Mouse (Mus musculus) midbrain, embryonic 14.5 days (tissue): Measurements from ENCODE around the gene Ptpro. TPM values are rescaled to one million over a fixed set of nuclear protein-coding genes. Genes with fewer than 3 reads are reported as not detected.
A peak's percentile ranks its signal among the peaks of the same experiment; 100 is the strongest.

Experiments
- ATAC-seq: fragments of 200-750 bp; cut with Nextera tagmentation; 2 replicates; pipeline ENCODE4 v1.8.0; 2017; ENCODE audit warnings: moderate number of reproducible peaks, moderate library complexity; ENCODE audit not compliant: low FRiP score, low TSS enrichment
- DNase-seq: peaks from one replicate; pipeline ENCODE4 v3.0.0-alpha.2; 2015
- H3K27ac ChIP-seq: fragments of 300-500 bp; sonication (generic); replicated peaks from 2 replicates; pipeline ENCODE4 v1.5.1; 2014; ENCODE audit warnings: mild to moderate bottlenecking, low read depth, low read length, moderate library complexity
- H3K27me3 ChIP-seq: fragments of 300-500 bp; sonication (generic); 2 replicates; pipeline ENCODE4 v1.6.1; 2014; ENCODE audit warnings: low read length, control low read depth, mixed read lengths; ENCODE audit not compliant: control insufficient read depth, insufficient read depth
- H3K36me3 ChIP-seq: fragments of 300-500 bp; sonication (generic); 2 replicates; pipeline ENCODE4 v1.6.1; 2014; ENCODE audit warnings: low read length, control low read depth; ENCODE audit not compliant: control insufficient read depth, insufficient read depth
- H3K4me1 ChIP-seq: fragments of 300-500 bp; sonication (generic); 2 replicates; pipeline ENCODE4 v1.6.1; 2014; ENCODE audit warnings: mild to moderate bottlenecking, antibody characterized with exemption, low read length, control low read depth; ENCODE audit not compliant: control insufficient read depth, insufficient read depth
- H3K4me2 ChIP-seq: fragments of 300-500 bp; sonication (generic); 2 replicates; pipeline ENCODE4 v1.6.1; 2014; ENCODE audit warnings: mild to moderate bottlenecking, low read length, moderate library complexity
- H3K4me3 ChIP-seq: fragments of 300-500 bp; sonication (generic); replicated peaks from 2 replicates; pipeline ENCODE4 v1.5.1; 2014; ENCODE audit warnings: low read depth, low read length
- H3K9ac ChIP-seq: fragments of 300-500 bp; sonication (generic); replicated peaks from 2 replicates; pipeline ENCODE4 v1.6.1; 2014; ENCODE audit warnings: mild to moderate bottlenecking, low read length, moderate library complexity
- H3K9me3 ChIP-seq: fragments of 300-500 bp; sonication (generic); 2 replicates; pipeline ENCODE4 v1.6.1; 2016; ENCODE audit warnings: low read length, control low read depth, mixed read lengths; ENCODE audit not compliant: control insufficient read depth
- WGBS: fragments of 180-500 bp; shearing (Covaris S2); extraction: QIAGEN DNeasy Blood & Tissue Kit; methylation state at CpG from one replicate; pipeline ENCODE4 v1.1.7; 2014; 5-methylcytosine and 5-hydroxymethylcytosine counted together
- polyA plus RNA-seq: library from polyadenylated mRNA; unstranded; fragments of >200 nt; fragmentation: Nextera tagmentation; extraction: Ambion mirVana; gene quantifications from 2 replicates; pipeline ENCODE4 v1.2.1, GENCODE M21; 2014

Ptpro gene
- polyA plus RNA-seq, 1 experiment from 2014 or later: 80.6 TPM

- Histone ChIP-seq H3K9me3 (no peaks in the 10 kb centered on the region), H3K36me3 (no peaks in the 10 kb centered on the region), H3K27me3 (no peaks in the 10 kb centered on the region), H3K27ac (no peak overlapping the region), H3K4me2 (no peak overlapping the region), H3K9ac (no peak overlapping the region), H3K4me1 (peaks cover 31% of the 10 kb centered on the region), H3K4me3 (no peak overlapping the region)
- 84% methylated on average over 6 of the region's 6 CpGs for WGBS
- DNase-seq: no peak
- ATAC-seq: no peak
These were observed 29.5 kb downstream of the Ptpro start for GRCm38 (mm10) chr6:137281541-137282049.

- Histone ChIP-seq H3K9ac (no peak overlapping the region), H3K4me3 (no peak overlapping the region), H3K27me3 (no peaks in the 10 kb centered on the region), H3K9me3 (no peaks in the 10 kb centered on the region), H3K27ac (no peak overlapping the region), H3K4me2 (no peak overlapping the region), H3K4me1 (peaks cover 31% of the 10 kb centered on the region), H3K36me3 (no peaks in the 10 kb centered on the region)
- no peak for ATAC-seq
- WGBS: 86% methylated on average over 7 of the region's 7 CpGs
- DNase-seq: no peak
These were observed 29.9 kb downstream of the Ptpro start for GRCm38 (mm10) chr6:137282050-137282449.

DNA sequence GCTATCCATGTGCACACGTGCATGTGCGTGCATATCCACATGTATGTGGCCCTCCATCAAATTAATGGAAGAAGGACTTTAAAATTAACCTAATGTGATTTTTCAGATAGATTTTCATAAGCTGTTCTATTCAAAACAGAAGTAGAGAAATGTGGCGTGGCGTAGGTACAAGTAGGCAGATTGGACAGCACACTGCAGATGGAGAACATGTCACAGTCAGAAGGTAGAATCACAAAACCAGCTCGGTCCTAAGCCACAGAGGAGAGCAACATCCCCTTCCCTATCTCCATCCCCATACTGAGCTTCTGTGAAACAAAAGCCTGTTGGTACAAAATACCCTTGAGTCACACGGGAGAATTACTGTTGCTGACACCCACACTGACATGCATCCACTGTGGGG, 34.3 kb downstream of the Ptpro start:
- H3K4me1 ChIP-seq: 0 out of 2 replicates have a peak, but pooled peaks cover 3% of the 10 kb centered on the region
- H3K27ac ChIP-seq: no peak overlapping the region
- no peaks in the 10 kb centered on the region for H3K36me3 ChIP-seq
- no peaks in the 10 kb centered on the region for H3K9me3 ChIP-seq
- ATAC-seq (no peak), DNase-seq (no peak)
- WGBS: 94% methylated on average over 6 of the region's 6 CpGs
- no peaks in the 10 kb centered on the region for H3K27me3 ChIP-seq
- no peak overlapping the region for H3K9ac ChIP-seq
- no peak overlapping the region for H3K4me3 ChIP-seq
- H3K4me2 ChIP-seq: no peak overlapping the region

- Histone ChIP-seq H3K4me1 (no peaks in the 10 kb centered on the region), H3K36me3 (no peaks in the 10 kb centered on the region), H3K4me3 (no peak overlapping the region), H3K27ac (no peak overlapping the region), H3K9ac (no peak overlapping the region), H3K4me2 (no peak overlapping the region), H3K27me3 (no peaks in the 10 kb centered on the region), H3K9me3 (no peaks in the 10 kb centered on the region)
- DNase-seq: no peak
- no peak for ATAC-seq
- 78% methylated on average over 7 of the region's 7 CpGs for WGBS
These were observed 35.7 kb downstream of the Ptpro start for GRCm38 (mm10) chr6:137287788-137288187.

DNA sequence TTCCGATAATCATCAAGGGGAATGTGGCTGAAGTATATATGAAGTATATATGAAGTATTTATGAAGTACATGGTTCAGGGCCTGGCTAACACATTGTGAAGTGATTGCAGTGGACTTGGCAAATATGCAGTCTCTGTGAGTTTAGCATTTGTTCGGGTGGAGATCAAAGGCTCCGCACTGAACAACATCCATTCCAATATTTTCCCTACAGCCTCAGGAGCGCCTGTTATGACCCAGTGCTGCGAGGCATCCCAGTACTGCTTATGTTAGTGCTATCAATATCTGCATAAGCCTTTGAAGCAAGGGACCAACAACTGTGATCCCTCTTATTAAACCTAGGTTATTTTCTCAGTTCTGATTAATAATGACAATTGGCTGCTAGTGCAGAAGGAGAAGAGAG, 36.1 kb downstream of the Ptpro start:
- no peak overlapping the region for H3K4me2 ChIP-seq
- H3K4me3 ChIP-seq: no peak overlapping the region
- DNase-seq: no peak
- no peak for ATAC-seq
- no peak overlapping the region for H3K9ac ChIP-seq
- H3K4me1 ChIP-seq: no peaks in the 10 kb centered on the region
- H3K9me3 ChIP-seq: no peaks in the 10 kb centered on the region
- H3K27me3 ChIP-seq: no peaks in the 10 kb centered on the region
- WGBS: 75% methylated on average over 5 of the region's 5 CpGs
- H3K36me3 ChIP-seq: no peaks in the 10 kb centered on the region
- H3K27ac ChIP-seq: no peak overlapping the region

- no peak for DNase-seq
- no peak for ATAC-seq
- H3K27me3 ChIP-seq: no peaks in the 10 kb centered on the region
- 83% methylated on average over 2 of the region's 2 CpGs for WGBS
- H3K4me1 ChIP-seq: no peaks in the 10 kb centered on the region
- H3K9me3 ChIP-seq: no peaks in the 10 kb centered on the region
- H3K4me2 ChIP-seq: no peak overlapping the region
- no peak overlapping the region for H3K4me3 ChIP-seq
- H3K36me3 ChIP-seq: no peaks in the 10 kb centered on the region
- H3K9ac ChIP-seq: no peak overlapping the region
- no peak overlapping the region for H3K27ac ChIP-seq
These were observed 40.3 kb downstream of the Ptpro start for GRCm38 (mm10) chr6:137292421-137292820.

- ATAC-seq: no peak
- peak; percentile 39 for DNase-seq
- Histone ChIP-seq H3K4me1 (no peaks in the 10 kb centered on the region), H3K36me3 (no peaks in the 10 kb centered on the region), H3K27ac (no peak overlapping the region), H3K27me3 (no peaks in the 10 kb centered on the region), H3K9ac (no peak overlapping the region), H3K4me2 (no peak overlapping the region), H3K9me3 (no peaks in the 10 kb centered on the region), H3K4me3 (no peak overlapping the region)
- 82% methylated on average over 20 of the region's 20 CpGs for WGBS
These were observed 43.1 kb downstream of the Ptpro start for GRCm38 (mm10) chr6:137294973-137295820.

GRCm38 (mm10) chr6:137302561-137302960, 50.4 kb downstream of the Ptpro start:
- Histone ChIP-seq H3K4me3 (no peak overlapping the region), H3K27ac (no peak overlapping the region), H3K9ac (no peak overlapping the region), H3K9me3 (no peaks in the 10 kb centered on the region), H3K27me3 (no peaks in the 10 kb centered on the region), H3K4me1 (0 out of 2 replicates have a peak, but pooled peaks cover 3% of the 10 kb centered on the region), H3K36me3 (0 out of 2 replicates have a peak, but pooled peaks cover 8% of the 10 kb centered on the region), H3K4me2 (no peak overlapping the region)
- DNase-seq (no peak), ATAC-seq (no peak)
- 88% methylated on average over 4 of the region's 4 CpGs for WGBS

- H3K4me2 ChIP-seq: no peak overlapping the region
- no peak for DNase-seq
- H3K9ac ChIP-seq: no peak overlapping the region
- H3K4me1 ChIP-seq: 0 out of 2 replicates have a peak, but pooled peaks cover 3% of the 10 kb centered on the region
- 95% methylated on average over 2 of the region's 2 CpGs for WGBS
- H3K9me3 ChIP-seq: no peaks in the 10 kb centered on the region
- H3K27ac ChIP-seq: no peak overlapping the region
- H3K27me3 ChIP-seq: no peaks in the 10 kb centered on the region
- H3K36me3 ChIP-seq: 0 out of 2 replicates have a peak, but pooled peaks cover 8% of the 10 kb centered on the region
- no peak for ATAC-seq
- no peak overlapping the region for H3K4me3 ChIP-seq
These were observed 51.7 kb downstream of the Ptpro start for GRCm38 (mm10) chr6:137303824-137304223.
